Mouse (Mus musculus) testis, adult 2 months (tissue): Measurements from ENCODE around the gene Gamt.

Experiments
- CTCF ChIP-seq: fragments of 200-500 bp; IDR thresholded peaks from 2 replicates; pipeline ENCODE4 v1.5.1; 2012; ENCODE audit warnings: low read depth, mild to moderate bottlenecking, inconsistent platforms, low read length, moderate library complexity; ENCODE audit not compliant: control insufficient read depth, insufficient read depth, insufficient replicate concordance
- POLR2A ChIP-seq: fragments of 200-500 bp; IDR thresholded peaks from 2 replicates; pipeline ENCODE4 v1.6.1; 2012; ENCODE audit warnings: low read depth, mild to moderate bottlenecking, inconsistent platforms, low read length, moderate library complexity; ENCODE audit not compliant: control insufficient read depth

- TF ChIP-seq CTCF = no peak
- no peak for TF ChIP-seq POLR2A
Measured at GRCm38 (mm10) chr10:80236145-80236825, 24.5 kb downstream of the Gamt start.
